Mouse (Mus musculus) bone marrow, adult 2 months (tissue): Measurements from ENCODE around the gene Chst3. TPM values are rescaled to one million over a fixed set of nuclear protein-coding genes. Genes with fewer than 3 reads are reported as not detected.
"Not testable (repeated sequence)": the region's sequence is repeated elsewhere in the genome, so short reads cannot be mapped to it uniquely, and the experiment has no call there.

ENCODE experiments used
- H3K27ac ChIP-seq: fragments of 200-500 bp; 2 replicates; pipeline ENCODE4 v1.5.1; 2012; ENCODE audit warnings: low read depth, mild to moderate bottlenecking, control low read depth, inconsistent platforms, low read length; ENCODE audit not compliant: control insufficient read depth, poor library complexity, insufficient read depth
- H3K4me1 ChIP-seq: fragments of 200-500 bp; 2 replicates; pipeline ENCODE4 v1.6.1; 2011; ENCODE audit warnings: low read length; ENCODE audit not compliant: control insufficient read depth, insufficient read depth
- H3K4me3 ChIP-seq: fragments of 200-500 bp; replicated peaks from 2 replicates; pipeline ENCODE3; 2011; ENCODE audit warnings: mild to moderate bottlenecking, low read depth, low read length, control low read depth; ENCODE audit not compliant: control insufficient read depth
- CTCF ChIP-seq: fragments of 200-500 bp; IDR thresholded peaks from 2 replicates; pipeline ENCODE4 v1.5.1; 2011; ENCODE audit warnings: low read length, control low read depth; ENCODE audit not compliant: control insufficient read depth, insufficient read depth
- POLR2A ChIP-seq: fragments of 200-500 bp; IDR thresholded peaks from 2 replicates; pipeline ENCODE4 v1.6.1; 2011; ENCODE audit warnings: low read depth, mild to moderate bottlenecking, control low read depth, low read length, borderline replicate concordance; ENCODE audit not compliant: control insufficient read depth
- WGBS: fragments of 180-500 bp; shearing (Covaris S2); methylation state at CpG from one replicate; pipeline ENCODE4 v1.1.7; 2018; 5-methylcytosine and 5-hydroxymethylcytosine counted together
- polyA plus RNA-seq: library from polyadenylated mRNA; stranded (reverse); fragments of >200 nt; gene quantifications from 2 replicates; pipeline ENCODE4 v1.2.4, GENCODE M21; 2011; ENCODE audit warnings: low replicate concordance; ENCODE audit not compliant: missing spikeins, insufficient read depth, insufficient read length

Chst3 gene
- polyA plus RNA-seq, 1 experiment: 16.5 TPM

GRCm38 (mm10) chr10:60224601-60225000, 5.5 kb upstream of the Chst3 start:
- 60% methylated on average over 2 of the region's 2 CpGs for WGBS

DNA sequence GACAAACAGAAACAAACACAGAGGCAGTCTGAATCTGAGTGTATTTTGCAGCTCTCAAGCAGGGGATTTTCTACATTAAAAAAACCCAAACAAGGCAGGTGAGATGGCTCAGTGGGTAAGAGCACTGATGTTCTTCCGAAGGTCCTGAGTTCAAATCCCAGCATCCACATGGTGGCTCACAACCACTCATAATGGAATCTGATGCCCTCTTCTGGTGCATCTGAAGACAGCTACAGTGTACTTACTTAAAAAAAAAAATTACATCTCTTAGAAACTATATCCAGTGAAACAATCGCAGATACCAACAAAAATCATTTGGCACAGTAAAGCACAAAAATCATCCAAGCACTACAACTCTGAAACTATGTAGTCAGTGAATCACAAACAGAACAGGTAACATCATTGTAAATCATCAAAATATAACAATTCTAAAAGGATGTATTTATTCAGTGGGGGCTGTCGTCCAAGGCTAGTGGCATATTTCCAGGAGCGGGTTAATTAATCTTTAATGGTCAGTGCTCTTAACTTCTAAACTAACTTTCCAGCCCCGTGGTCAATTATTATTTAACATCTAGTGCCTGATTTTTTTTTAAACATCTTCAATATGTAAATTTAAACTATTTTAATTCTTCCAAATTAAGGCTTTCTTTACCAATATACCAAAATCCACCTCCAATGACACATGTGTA, 2.7 kb upstream of the Chst3 start:
- 85% methylated on average over 5 of the region's 5 CpGs for WGBS
- H3K27ac ChIP-seq, H3K4me3 ChIP-seq, H3K4me1 ChIP-seq: not testable (repeated sequence)

More at GRCm38 (mm10) chr10:60224601-60225000, 5.5 kb upstream of the Chst3 start:
- Histone ChIP-seq H3K4me3 (no peak overlapping the region), H3K27ac (no peak overlapping the region), H3K4me1 (no peaks in the 10 kb centered on the region; the same call in 1 of the 2 replicates)
- TF ChIP-seq POLR2A: no peak
- TF ChIP-seq CTCF: no peak

- WGBS: 72% methylated on average over 4 of the region's 4 CpGs
- TF ChIP-seq POLR2A (no peak), CTCF (no peak)
- Histone ChIP-seq H3K27ac (peak overlapping the region; percentile 85; the same call in 1 of the 2 replicates), H3K4me3 (peak overlapping the region; percentile 30), H3K4me1 (no peaks in the 10 kb centered on the region; the same call in 1 of the 2 replicates)
Observed at GRCm38 (mm10) chr10:60220607-60221006, 1.5 kb upstream of the Chst3 start.

DNA sequence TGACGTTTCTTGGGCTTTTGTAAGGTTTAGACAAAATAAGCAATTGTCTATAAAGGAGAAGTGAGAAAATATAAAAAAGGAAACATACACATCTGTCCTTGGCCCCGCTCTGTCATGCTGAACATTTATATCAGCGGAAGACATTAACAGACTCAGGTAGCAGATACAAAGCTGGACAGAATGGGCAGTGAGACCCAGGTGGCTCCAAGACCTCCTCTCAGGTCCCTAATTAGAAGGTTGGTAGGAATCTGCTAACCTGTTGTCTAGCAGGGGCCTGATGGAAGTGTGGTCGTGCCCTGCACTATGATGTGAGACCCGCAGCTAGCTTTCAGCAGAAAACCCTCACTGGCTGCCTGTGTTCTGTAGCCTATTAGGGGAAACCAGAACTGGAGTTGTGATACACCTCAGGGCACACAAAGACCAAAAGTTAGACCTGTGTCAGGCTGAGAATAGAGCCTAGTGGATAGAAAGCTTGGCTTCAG, 1.0 kb upstream of the Chst3 start:
- TF ChIP-seq POLR2A (no peak), CTCF (no peak)
- H3K4me3 ChIP-seq: peak overlapping the region; percentile 40
- 48% methylated on average over 5 of the region's 5 CpGs for WGBS
- no peaks in the 10 kb centered on the region; the same call in 1 of the 2 replicates for H3K4me1 ChIP-seq
- H3K27ac ChIP-seq: peak overlapping the region; percentile 96

- H3K4me1 ChIP-seq: no peaks in the 10 kb centered on the region; the same call in 1 of the 2 replicates
- H3K4me3 ChIP-seq: peak overlapping the region; percentile 70
- TF ChIP-seq CTCF (no peak), POLR2A (no peak)
- WGBS: 25% methylated on average over 18 of the region's 18 CpGs
- H3K27ac ChIP-seq: peak overlapping the region; percentile 96
Observed at GRCm38 (mm10) chr10:60218033-60218590, 948 bp downstream of the Chst3 start.

DNA sequence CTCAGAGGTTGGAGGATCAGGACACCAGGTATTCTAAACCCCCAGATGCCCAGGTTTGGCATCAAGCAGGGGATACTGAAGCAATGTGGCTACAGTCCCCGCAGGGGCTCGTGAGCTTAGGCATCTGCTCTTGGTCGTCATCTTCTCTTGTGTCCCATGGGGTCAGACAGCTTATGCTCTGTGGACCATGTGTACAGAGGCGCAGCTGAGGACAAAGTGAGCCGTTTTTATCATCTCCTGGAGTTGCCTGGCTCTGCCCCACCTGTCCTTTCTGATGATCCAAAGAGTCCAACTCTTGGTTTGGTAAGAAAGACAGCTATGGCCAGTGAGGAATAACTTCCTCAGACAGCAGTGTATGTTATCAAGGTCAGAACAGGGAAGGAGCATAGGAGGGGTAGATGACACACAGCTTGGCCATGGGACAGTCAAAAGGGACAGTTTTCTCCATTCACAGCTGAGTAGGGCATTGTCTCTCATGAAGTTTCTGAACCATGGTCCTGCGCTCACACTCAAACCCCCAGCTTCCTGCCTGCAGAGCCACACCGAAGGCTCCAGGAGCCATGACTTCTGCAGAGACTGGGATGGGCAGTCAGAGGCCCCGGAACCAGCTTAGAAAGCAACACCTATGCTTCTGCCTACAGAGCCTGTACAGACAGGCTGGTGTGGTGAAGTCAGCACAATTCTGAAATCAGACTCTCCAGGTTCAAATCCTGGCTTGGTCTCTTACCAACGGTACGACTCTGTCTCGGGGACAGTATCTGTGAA, 2.5 kb downstream of the Chst3 start:
- no peaks in the 10 kb centered on the region; the same call in none of the 2 replicates for H3K4me1 ChIP-seq
- H3K4me3 ChIP-seq: peak overlapping the region; percentile 70
- TF ChIP-seq POLR2A (no peak), CTCF (no peak)
- 70% methylated on average over 11 of the region's 11 CpGs for WGBS
- H3K27ac ChIP-seq: peak overlapping the region; percentile 96

DNA sequence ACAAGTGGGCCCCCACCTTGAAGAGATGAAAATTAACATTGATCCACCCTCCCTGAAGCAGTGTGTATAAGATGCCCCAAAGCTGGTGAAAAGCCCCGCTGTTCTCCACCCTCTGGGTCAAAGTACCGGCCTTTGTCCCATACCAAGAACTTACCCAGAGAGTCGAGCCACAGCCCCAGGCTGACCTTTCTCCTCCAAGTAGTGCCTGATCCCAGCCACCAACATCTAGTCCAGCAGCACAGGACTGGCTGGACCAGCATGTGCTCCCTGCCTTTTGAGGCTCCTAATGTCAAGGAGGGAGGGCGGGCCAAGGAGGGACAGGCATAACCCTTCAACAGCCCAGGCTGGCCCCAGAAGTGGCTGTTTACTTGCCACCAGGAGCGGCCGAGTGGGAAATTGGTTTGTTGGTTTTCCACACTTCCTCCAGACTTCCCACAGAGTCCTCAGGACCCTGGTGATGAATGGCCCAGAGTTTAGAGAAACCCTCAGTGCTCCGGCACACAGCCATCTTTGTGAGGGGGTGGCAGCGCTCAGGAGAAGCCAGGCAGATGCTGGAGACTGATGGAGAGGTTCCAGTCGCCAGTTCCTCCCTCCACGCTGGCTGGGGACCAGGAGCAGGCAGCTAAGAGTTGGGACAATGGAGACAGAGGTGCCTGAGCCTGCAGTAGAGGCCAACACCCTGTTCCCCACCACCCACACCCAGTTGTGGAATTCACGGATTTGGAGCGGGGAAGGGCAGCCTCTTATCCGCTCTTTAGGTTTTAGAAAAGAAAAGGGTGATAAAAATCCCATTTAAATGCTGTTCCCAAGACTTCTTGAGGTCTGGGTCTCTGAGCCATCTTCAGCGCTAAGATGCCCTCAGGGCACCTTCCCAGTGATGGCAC, 3.7 kb downstream of the Chst3 start:
- no peak overlapping the region for H3K4me3 ChIP-seq
- H3K4me1 ChIP-seq: no peaks in the 10 kb centered on the region; the same call in none of the 2 replicates
- no peak for TF ChIP-seq POLR2A
- TF ChIP-seq CTCF: no peak
- peak overlapping the region; percentile 43 for H3K27ac ChIP-seq
- WGBS: 73% methylated on average over 14 of the region's 14 CpGs
